Mouse (Mus musculus) bone marrow macrophage, adult 2 months (primary cell): ENCODE measurements around the gene Olfr483.

ENCODE experiments used
- CTCF ChIP-seq: IDR thresholded peaks from 2 replicates; pipeline ENCODE4 v1.5.1; 2012; ENCODE audit warnings: low read depth, mild to moderate bottlenecking, low read length, moderate library complexity
- POLR2A ChIP-seq: IDR thresholded peaks from 2 replicates; pipeline ENCODE4 v1.6.1; 2012; ENCODE audit warnings: mild to moderate bottlenecking, low read depth, low read length, borderline replicate concordance

- no peak for TF ChIP-seq CTCF
- TF ChIP-seq POLR2A, result no peak
Observed at GRCm38 (mm10) chr7:108067246-108067645, 33.4 kb upstream of the Olfr483 start, which contains the start of gene Olfr480.
